Mouse (Mus musculus) adrenal gland (tissue): Measurements from ENCODE around the gene Armt1.

Experiments used
- intact Hi-C: fragments of 180-260 bp; cut with DNase I; formaldehyde crosslinking; loops from one replicate; pipeline ENCODE4 v1.15.1; 2025
- long read RNA-seq, 2 experiments: library from polyadenylated mRNA; unstranded; transcript quantifications; one replicate each; pipeline ENCODE4 v2.0.0; 2020; ENCODE audit warnings: borderline replicate concordance in 1 of 2; ENCODE audit not compliant: insufficient replicate concordance in 1 of 2

The Armt1 gene
- long read RNA-seq, experiment 1, transcript Armt1-201 (5 exons, 2,429 nt) = major isoform, 5 of 6 reads
- long read RNA-seq, experiment 1, partial matches to known transcripts = 0 of 6 reads
- long read RNA-seq, experiment 1, other reads (novel, unspliced or antisense) = 1 of 6 reads
- long read RNA-seq, experiment 2, transcript Armt1-201 (5 exons, 2,429 nt) = major isoform, 8 of 14 reads
- long read RNA-seq, experiment 2, partial matches to known transcripts = 1 of 14 reads
- long read RNA-seq, experiment 2, other reads (novel, unspliced or antisense) = 4 of 14 reads

DNA sequence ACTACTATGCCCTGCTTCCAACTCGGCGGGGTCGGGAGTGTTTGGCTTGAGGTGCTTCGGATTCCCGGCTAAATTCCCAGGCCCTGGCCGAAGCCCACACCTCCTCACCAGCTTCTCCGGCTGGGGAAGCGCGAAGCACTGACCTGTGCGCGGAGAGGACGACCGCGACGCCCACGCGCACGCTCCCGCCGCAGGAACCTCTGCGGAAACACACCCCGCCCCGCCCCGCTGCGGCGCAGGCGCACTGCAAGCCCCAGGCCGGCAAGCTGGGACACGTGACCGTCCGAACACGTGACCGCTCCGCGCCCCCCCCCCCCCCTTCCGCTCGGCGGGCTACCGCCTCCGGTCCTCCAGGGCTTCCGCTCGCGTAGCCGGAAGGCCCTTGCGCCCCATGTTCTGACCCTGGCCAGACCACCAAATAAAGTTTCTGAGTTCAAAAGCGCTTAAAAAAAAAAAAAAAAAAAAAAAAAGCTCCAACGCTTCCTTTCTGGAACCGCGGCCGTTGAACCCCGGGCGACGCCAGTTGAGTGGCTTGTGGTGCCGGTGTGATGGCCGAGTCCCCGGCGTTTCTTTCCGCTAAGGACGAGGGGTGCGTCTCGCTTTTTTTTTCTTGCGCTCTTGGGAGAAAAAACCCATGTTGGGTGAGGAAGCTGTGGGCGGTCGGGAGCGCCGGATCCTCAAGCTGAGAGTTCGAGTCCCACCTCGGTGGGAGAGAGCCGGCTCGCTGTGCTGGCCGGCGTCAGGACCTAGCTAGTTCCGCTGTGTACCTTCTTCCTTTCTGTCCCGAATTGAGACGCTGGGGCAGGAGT is at the start of gene Armt1, which contains the start of gene Rmnd1:
Gene Armt1 (plus strand): TSS at position 345 of the 809 bp plus-strand sequence.
Gene Rmnd1 (minus strand): TSS at position 266 of the 809 bp plus-strand sequence.
- intact Hi-C loops = no loop called here

DNA sequence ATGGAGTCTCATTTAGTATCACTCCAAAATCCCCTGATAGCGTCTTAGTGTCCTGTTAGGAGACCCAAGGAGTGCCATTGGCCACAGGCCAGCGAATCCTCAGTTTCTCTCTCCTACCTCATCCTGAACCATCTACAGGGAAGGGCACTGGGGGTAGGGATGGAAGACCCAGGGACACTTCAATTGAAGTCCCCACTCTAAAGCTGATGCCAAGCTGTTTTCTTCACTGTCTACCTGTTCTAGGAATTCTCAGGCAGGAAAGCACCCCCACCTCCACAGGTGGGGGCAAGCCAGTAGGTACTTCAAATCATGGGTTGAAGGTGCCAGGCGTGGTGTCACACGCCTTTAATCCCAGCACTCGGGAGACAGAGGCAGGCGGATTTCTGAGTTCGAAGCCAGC is 48.0 kb upstream of the Armt1 start:
- intact Hi-C loops = no loop called here

DNA sequence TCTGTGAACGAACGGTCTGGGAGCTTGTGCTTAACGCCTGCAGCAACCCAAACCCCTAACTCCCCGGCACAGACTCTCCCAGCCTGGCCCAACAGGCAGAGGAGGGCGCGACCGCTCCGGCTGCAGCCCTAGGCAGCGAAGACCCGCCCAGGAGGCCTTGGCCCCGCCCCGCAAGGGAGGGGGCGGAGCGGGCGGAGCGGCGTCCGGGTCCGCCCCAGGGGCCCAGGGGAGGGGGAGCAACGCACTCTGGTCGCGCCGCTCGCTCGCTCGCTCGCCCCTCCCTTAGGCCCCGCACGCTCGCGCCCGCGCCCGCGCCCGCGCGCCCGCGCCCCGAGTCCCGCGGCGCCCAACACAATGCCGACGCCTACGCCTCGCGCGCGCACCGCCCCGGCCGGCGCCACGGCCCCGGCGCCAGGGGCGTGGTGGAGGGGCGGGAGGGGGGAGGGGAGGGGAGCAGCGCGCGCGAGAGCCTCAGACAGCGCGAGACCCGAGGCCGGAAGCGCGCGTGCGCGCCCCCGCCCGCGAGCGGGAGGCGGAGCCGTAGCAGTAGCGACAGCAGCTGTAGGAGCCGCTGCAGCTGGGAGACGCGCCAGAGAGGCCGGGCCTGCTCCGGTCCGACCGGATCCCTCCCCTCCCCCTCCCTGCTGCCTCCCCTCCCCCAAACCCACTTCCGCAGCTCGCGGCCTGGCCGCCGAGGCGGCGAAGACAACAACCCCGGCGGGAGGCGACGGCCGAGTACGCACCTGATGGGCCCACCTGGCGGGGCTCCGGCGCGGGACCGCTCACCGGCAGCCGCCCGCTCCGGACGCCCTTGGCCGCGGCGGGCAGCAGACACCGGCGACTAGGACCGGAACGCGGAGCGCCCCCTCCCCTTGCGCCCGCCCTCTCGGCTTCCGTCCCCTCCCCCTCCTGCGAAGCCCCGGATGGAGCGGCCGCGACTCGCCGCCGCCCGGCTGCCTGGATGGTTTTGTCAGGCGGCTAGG is 45.4 kb upstream of the Armt1 start:
- intact Hi-C loops = no loop called here

DNA sequence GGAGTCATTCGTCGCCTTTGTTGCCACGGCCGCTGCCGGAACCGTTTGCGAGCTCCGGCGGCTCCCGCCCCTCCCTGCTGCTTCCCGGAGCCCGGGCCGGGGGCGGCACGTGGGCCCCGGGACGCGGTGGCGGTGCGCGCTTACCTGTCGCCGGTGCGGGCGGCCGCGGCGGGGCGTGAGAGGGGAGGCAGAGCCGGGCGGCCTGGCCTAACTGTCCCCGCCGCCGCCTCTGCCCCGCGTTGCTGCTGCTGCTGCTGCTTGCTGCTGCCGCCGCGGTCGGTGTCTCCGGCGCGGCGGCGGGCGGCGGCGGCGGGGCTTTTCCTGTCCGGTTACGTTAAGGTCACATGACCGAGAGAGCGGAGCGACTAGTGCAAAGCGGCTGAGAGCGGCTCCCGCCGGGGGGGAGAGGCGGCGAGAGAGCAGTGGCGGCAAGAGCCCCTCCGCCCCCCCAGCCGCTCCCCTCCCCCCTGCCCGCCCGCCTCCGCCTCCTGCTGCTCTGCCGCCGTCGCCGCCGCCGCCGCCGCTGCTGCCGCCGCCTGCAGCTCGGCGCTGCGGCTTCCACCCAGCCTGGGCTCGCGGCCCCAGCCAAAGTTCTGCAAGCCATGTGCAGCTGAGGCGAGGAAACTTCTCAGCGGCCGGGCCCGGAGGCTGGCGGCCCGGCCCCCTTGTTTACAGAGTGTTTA is 44.4 kb upstream of the Armt1 start, which contains the start of gene Zbtb2:
Gene Zbtb2 (minus strand): TSS at position 408 of the 683 bp plus-strand sequence.
- intact Hi-C loops = no loop called here

DNA sequence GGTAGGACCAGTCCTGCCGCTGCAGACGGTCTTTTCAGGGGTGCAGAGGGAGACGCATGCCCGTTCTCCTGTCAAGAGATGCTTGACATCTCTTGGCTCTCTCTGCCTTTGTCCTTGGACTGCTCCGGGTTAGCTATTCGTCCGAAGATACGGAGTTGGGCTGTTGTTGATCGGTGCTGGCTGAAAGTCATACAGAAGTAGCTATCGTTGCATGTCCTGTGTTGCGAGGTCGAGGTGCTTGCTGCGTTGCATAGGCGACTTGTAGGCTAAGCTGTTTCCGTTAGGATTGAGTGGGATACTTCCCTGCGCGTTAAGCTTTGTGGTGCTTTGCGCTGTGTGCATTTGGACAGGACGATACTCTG is 43.9 kb upstream of the Armt1 start:
- intact Hi-C loops = no loop called here

DNA sequence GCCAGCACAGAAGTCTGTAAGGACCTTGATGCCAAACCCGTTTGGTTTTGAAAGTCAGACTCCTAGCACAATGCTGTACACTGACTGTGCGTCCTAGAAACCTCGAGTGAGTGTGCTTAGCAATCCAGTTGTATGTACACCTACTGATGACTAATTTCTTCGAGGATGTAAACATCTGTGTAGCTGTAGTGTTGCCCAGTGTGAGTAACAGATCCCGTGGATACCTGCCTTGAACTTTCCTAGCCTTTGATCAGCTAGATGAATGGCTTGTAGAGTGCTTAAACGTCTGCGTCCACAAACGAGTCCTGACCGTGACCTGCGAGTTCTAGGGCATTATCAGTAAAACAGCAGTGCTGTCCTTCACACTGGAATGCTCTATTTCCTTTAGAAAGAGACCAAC is 43.2 kb upstream of the Armt1 start:
- intact Hi-C loops = no loop called here

DNA sequence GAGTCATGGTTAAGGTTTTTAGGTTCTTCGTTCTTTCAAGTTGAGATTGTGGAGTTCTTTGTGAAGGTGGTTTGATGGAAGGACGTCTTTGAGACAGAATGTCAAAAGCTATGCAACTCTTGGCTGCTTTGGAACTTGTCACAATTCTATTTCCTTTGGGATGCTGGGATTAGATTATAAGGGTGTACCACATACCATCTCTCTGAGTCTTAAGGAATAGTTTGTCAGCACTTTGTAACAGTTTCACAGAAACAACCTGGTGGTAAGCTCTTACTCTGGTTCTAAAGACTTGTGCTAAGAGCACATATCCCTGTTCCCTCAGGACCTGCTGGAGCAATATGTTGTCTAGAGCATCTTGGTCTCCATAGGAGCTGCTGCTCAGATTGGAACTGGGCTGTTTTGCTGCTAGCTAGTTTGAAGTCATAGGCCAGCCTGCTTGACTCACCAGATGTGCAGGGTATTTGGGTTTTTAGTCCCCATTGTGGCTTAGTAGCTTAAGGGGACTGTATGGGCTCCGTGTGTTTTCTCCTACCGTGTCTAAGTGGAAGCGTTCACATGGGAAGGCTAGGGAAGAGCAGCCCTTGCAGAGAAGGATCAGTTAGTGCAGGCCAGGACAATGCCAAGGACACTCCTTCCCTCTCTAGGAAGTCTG is 42.7 kb upstream of the Armt1 start:
- intact Hi-C loops = loop anchor here (5.0 kb wide), 1 partner anchor 38 kb away; no protein-coding TSS in a partner anchor

DNA sequence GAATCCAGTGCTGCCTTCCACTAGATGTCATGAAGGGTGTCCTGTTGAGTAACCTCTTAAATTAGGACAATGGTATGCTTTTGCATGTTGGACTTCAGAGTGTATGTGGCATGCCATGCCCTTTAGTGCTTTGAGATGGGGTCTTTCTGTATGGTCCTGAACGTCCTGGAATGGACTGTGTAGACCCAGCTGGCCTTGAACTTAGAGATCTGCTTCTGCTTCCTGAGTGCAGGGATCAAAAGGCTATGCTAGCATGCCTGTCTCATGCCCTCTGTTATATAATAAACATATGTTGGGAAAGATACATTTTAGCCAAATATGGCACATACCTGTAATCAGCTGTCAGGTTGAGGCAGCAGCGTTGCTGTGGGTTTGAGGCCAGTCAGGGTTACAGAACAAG is 41.7 kb upstream of the Armt1 start:
- intact Hi-C loops = loop anchor here (5.0 kb wide), 1 partner anchor 37 kb away; no protein-coding TSS in a partner anchor

DNA sequence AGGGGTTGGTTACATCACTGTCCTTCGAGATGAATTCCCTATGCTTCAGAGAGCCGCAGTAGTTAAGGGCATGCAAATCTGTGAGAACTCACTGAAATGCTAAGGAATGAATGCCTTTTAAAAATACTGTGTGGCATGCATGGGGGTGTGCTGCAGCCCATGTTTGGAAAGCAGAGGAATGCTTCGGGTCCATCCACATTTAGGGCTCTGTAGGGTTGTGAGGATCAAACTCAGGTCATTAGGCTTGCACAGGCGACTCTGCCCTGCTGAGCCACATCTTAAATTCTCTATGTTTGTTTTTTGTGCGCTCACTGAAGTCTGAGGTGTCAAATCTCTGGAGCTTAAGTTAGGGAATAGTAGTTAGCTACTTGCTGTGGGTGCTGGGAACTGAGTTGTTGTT is 41.2 kb upstream of the Armt1 start:
- intact Hi-C loops = loop anchor here (5.0 kb wide), 1 partner anchor 36 kb away; no protein-coding TSS in a partner anchor

DNA sequence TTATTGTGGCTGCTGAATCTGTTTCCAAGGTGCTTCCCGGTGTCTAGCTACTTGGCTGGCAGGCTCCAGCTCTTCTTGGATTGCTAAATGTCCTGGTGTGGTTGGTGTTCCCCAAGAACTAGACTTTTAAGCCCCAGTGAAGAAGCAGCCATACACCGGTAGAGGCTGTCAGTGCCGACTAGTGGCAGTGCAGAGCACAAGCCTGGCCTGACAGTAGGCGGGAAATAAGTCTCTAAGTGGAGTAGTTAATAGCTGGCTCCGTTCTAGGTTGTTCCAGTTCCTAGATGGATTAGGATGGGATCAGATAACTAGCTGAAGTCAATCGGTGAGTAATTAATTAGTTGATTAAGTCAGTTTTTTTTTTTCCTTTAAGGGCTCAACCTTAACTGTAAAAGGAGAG is 40.4 kb upstream of the Armt1 start:
- intact Hi-C loops = loop anchor here (5.0 kb wide), 1 partner anchor 35 kb away; no protein-coding TSS in a partner anchor

DNA sequence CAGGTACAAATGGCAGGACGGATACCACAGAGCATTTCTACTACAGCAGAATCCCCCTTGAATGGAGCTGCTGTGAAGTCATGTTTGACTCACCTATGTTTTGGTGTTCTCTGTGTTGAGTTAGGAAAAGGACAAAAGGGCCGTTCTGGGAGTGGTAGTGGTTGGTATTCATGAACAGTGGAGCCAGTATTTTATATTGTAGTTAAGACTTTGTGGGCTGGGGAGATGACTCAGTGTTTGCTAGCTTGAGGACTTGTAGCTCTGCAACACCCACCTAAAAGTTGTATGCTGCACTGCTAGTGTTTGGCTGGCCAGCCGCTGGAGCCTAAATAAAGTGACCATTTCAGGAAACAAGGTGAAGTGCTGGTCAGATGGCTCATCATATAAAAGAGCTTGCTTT is 36.9 kb upstream of the Armt1 start:
- intact Hi-C loops = no loop called here

DNA sequence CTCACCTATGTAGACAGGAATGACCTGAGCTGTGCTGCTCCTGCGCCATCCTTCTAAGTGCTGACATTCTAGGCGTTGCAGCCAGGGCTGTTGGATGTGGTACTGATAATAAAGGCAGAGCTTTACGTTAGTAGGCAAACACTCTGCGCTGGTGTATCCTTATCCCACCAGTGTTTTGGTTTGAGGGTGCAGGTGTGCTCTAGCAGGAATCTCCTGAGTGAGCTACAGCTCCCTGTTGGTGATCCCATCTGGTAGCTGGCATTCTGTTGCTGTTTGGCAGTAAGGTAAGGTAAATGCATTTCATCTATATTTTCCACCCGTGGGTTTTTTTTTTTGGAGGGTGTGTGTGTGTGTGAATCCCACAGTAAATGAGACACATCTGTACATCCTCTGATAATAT is 34.2 kb upstream of the Armt1 start:
- intact Hi-C loops = no loop called here

DNA sequence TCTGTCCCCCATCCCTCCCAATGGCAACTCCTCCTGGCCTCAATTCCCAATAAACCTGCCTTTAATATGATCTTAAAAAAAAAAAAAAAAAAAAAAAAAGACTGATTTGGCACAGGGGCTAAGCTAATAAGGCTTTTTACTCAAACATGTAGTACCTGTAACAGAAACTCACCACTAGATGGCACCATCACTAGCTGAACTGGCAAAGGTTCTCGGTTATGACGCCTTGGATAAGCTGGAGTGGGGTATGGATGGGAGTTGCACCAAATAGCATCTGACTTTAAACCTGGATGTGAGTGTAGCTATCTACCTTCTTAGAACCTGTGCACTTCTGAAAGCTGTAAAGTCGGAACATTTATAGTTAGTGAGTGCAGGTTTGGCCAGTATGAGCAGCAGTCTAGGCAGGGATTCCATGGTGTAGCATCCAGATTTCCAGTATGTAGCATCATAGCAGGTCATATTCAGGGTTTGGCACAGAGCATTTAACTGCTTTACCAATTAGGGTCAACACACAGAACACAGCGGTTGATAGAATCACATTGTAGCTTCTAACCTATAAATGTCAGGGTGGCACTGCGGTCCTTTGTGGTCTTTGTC is 27.3 kb upstream of the Armt1 start:
- intact Hi-C loops = no loop called here

DNA sequence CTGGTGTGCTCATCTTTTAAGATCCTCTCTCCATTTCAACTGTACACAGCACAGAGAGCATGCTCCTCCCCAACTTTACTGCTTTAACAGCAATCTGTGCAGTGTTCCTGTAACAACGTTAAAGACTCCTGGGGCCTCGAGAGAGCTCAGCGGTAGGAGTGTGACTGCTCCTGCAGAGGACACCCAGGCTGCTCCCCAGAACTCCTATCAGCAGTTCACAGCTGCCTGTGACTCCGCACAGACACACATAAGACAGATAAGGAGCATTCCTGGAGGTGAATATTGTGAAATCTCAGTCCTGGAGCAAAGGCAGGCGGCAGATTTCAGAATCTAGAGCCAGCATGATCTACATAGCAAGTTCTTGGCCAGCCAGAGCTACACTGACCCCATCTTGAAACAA is 26.8 kb upstream of the Armt1 start:
- intact Hi-C loops = no loop called here

DNA sequence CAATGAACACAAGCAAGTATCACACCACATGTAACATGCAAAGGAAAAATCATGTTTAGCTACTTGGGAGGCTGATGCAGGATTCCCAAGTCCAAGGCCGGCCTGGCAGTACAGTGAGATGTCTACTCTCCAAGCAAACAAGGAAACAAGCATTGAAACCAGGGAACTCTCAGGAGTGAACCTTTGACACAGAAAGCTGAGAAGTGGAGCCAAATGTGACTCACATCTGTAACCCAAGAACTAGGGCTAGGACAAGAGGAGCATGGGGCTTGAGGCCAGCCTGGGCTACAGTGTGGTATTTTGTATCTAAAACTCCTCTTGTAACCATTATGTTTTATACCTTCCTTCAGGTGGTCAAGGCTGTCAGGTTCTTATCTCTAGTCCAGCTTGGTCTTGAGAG is 25.1 kb upstream of the Armt1 start:
- intact Hi-C loops = no loop called here

DNA sequence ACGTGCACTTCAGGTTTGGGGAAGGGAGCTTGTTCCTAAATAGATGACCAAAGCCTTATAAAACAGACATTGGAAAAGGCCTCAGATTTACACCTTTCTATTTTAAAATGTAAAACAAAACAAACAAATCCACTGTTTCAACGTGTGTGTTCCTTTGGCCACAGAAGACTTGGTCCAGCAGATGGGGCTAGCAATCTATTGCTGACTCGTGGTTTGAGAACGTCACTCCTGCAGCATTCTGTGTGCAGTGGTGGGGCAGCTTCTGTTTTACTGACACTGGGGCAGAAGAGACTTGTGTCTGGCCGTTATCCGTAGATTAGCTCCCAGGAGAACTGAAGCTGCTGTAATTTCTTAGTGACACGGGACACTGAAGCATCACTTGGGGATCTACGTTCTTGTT is 7.0 kb upstream of the Armt1 start:
- intact Hi-C loops = loop anchor here (5.0 kb wide), 2 partner anchors 33 to 737 kb away; no protein-coding TSS in a partner anchor

DNA sequence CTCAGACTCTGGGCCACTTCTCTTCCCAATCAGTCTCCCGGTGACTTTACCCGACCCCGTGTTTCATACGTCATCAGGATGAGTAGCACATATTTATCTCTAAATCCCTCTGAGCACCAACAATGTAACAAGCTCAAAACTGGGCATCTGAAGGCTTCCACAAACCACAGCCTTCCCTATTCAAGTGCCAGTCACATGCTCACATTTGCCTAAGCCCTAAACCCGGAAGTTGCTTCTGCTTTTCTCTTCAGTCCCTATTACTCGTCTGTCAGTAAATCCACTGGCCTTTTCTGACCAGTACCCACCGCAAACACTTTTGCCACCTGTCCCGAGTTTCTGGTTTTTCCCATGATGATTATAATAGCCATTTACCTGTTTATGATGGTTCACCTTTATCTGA is 1.9 kb upstream of the Armt1 start:
- intact Hi-C loops = no loop called here

DNA sequence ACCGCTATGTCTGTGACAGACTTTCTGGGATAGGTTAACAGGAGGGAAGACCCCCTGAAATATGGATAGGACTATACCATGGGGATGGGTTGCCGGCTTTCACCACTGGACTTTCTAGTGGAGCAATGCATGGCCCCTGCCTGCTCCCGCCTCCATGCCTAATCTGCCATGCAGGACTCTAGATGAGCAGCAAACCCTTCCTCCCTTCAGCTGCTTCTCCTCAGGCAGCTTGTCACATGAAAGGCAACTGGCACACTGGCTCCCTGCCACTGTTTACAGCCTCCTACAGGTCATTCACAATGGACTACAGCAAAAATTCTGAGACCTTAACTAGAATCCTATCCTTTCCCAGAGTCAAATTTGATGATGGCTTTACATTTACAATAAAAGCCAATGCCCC is 1.4 kb upstream of the Armt1 start:
- intact Hi-C loops = no loop called here

DNA sequence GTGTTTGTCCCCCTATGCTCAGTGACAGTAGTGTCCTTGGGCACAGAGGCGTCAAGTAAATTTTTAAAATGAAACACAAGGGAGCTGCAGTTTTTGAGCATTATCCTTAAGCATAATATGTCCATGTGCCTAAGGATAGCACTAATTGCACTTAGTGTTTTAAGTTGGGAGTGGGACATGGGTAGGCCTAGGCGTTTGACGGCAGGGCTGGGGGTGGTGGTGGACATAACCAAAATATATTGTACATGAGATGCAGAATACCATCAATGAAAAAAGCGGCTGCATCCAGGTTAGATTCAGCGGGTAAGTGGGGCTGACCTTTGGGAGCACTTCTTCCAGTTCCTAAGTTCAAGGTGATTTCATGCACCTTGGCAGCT is 533 bp upstream of the Armt1 start:
- intact Hi-C loops = no loop called here
